Mouse (Mus musculus) urinary bladder, postnatal 36 days (tissue): Measurements from ENCODE around the gene Jak2.

Experiments
- DNase-seq, 2 experiments: peaks; one replicate each; pipeline ENCODE4 v3.0.0; 2022; ENCODE audit warnings: low spot score in 2 of 2, mixed read lengths in 1 of 2

Gene Jak2

DNA sequence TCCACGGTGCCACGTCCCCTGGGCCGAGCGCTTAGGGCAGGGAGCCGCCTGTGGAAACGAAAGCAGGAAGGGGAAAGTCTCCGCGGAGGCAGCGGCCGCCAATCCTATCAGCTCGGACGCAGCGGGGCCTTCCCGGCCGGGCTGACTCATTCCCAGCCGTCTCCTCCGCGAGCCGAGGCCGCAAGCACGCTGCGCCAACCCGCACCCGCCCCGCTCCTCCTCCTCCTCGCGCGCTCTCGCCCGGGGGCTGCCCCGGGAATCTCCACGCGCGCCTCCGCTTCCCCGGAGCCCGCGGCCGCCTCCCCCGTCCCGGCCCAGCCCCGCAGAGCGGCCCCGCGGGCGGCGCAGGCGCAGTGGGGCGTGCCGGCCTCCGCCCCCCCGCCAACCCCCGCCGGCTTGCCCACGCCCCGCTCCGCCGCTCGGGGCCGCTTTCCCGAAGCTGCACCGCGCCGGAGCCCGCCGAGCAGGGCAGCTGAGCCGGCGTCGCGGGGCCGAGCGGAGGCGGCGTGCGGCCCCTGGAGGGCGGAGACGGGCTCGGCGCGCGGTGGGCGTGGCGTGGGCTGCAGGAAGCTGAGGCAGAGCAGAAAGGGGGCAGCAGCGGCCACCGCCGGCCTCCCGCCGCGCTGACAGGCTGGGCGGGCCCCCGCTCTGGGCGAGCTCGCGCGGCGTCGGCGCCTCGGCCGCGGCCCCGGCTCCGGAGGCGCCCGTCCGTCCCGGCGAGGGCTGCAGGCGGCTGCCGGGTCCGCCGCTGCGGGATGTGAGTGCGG, at the start of gene Jak2:
TSS of gene Jak2 (plus strand) at position 638 of the 767 bp plus-strand sequence.
- peak; percentile 83 to 93 for DNase-seq

DNA sequence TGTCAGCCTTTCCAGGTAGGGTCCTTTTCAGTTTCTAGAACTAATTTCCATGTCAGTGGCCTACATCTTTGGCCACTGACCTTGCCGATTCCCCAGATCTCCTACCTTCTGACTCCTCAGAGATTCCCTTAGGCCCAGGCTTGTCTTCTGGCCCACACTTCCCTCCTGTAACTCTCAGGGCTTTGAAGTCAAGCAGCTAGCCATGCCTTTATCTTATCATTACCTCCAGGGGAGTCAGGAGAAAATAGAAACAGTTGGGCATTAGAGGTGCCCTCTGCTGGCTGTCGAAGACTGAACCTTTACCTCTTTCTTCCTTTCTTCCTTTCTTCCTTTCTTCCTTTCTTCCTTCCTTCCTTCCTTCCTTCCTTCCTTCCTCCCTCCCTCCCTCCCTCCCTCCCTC, 48.3 kb upstream of the Jak2 start:
- DNase-seq = no peak

- DNase-seq = no peak
Measured at GRCm38 (mm10) chr19:29204583-29204982, 47.0 kb upstream of the Jak2 start.

DNA sequence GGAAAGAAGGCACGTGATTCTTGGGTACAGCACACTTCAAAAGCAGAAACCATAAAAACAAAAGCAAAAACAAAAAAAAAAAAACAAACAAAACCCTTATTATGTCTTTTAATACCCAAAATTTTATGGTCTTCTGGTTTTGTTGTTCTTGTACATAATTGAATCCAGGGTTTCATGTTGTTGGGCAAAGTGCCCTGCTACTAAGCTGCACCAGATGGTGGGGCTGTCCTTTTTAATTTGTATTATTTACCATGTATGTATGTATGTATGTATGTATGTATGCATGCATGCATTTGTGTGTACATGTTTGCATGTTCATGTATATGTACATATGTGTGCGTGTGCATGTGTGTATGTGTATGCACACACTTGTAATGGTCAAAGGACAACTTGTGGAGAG, 46.4 kb upstream of the Jak2 start:
- no peak for DNase-seq

GRCm38 (mm10) chr19:29209898-29210297, 41.7 kb upstream of the Jak2 start:
- no peak for DNase-seq

GRCm38 (mm10) chr19:29210319-29210718, 41.3 kb upstream of the Jak2 start:
- no peak for DNase-seq

GRCm38 (mm10) chr19:29215811-29216509, 35.7 kb upstream of the Jak2 start:
- DNase-seq = peak; percentile 27 to 42

- no peak for DNase-seq
Measured at GRCm38 (mm10) chr19:29221867-29222266, 29.8 kb upstream of the Jak2 start.

- no peak for DNase-seq
Measured at GRCm38 (mm10) chr19:29224968-29225367, 26.7 kb upstream of the Jak2 start.

DNA sequence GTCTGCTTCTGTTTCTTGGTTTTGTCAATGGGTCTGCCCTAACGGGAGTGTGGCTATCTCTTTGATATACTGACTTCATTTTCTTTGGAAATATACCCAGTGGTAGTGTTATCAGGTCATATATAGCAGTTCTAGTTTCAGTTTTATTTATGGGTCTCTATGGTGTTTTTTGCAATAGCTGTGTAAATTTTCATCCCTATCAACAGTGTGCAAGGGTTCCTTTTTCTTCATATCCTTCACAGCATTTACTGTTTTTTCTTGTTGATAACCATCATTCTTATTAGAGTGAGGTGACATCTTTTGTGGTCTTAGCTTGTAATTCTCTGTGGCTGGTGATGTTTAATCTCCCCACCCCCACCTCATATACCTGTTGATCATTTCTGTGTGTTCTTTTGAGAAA, 24.6 kb upstream of the Jak2 start:
- no peak for DNase-seq

DNA sequence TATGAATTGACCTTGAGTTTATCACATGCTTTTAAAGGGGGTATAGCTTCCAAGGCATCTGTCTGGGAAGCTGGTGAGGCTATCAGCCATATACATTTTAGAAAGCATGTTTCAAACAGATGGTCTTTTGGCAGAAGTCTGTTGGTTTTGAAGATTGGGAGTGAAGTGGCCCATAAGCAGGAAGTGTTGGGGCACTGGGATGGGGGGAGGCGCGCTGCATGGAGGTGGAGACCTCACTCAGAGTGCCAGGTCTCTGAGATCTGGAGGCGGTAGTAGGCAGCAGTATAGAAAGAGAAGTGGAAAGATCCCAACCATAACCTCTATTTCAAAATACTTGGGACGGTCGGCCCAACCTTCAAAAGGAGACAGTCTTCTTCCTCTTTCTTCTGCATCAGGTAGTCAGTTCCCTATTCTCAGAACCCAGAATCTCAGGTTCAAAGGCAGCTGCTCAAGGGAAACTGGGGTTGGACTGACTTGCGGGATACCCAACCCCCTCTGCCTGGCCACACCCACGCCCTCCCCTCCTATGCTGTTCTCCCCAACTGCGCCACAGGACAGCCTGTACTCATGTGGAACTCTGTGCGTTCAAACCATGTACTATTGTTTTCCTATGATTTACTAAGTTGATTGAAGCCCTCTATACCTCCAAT, 23.6 kb upstream of the Jak2 start:
- DNase-seq = no peak

DNA sequence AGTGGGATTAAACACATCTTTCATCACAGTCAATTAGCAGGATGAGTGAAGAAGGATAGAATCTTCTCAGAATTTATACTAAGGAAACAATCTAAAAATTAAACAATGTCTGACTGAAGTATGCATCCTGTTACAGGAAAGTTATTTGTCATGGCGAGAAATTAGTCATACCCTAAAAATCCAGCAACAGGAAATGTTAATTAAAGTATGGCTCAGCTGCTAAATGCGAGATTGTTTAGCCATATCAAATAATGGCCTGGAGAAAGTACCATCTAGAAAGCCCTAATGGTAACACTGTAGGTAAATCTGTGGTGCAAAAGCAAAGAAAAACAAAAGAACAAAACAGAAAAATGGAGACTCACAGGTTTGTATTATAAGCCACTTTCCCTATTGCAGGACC, 22.6 kb upstream of the Jak2 start:
- no peak for DNase-seq

DNA sequence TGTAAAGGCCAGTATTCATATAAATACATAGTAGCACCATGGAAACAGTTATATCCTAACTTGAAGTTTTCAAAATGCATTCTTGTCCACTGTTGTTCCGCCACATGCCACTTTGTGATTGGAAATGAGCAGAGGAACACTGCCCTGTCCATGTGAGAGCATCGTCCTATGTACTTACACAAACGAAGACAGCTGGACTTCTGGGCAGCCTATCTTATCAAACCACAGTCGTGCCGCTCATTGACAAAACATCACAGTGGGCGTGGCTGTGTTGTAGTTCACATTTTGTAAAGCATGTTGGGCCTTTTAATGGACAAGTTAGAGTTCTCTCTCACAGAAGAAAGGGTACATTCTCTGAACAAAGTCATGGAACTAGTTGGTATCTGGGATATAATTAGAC, 18.9 kb upstream of the Jak2 start:
- DNase-seq = no peak

- DNase-seq = no peak
Measured at GRCm38 (mm10) chr19:29236658-29237385, 14.8 kb upstream of the Jak2 start.

- no peak for DNase-seq
Measured at GRCm38 (mm10) chr19:29238171-29238570, 13.5 kb upstream of the Jak2 start.

GRCm38 (mm10) chr19:29239513-29240235, 12.0 kb upstream of the Jak2 start:
- no peak for DNase-seq

GRCm38 (mm10) chr19:29240676-29241075, 11.0 kb upstream of the Jak2 start:
- no peak for DNase-seq

GRCm38 (mm10) chr19:29241581-29241980, 10.0 kb upstream of the Jak2 start:
- no peak for DNase-seq

- DNase-seq = no peak
Measured at GRCm38 (mm10) chr19:29249933-29250332, 1.7 kb upstream of the Jak2 start.

GRCm38 (mm10) chr19:29251958-29252801, 552 bp downstream of the Jak2 start:
- DNase-seq = peak in 1 of 2 experiments; percentile 31
